In the genomic region with DNA sequence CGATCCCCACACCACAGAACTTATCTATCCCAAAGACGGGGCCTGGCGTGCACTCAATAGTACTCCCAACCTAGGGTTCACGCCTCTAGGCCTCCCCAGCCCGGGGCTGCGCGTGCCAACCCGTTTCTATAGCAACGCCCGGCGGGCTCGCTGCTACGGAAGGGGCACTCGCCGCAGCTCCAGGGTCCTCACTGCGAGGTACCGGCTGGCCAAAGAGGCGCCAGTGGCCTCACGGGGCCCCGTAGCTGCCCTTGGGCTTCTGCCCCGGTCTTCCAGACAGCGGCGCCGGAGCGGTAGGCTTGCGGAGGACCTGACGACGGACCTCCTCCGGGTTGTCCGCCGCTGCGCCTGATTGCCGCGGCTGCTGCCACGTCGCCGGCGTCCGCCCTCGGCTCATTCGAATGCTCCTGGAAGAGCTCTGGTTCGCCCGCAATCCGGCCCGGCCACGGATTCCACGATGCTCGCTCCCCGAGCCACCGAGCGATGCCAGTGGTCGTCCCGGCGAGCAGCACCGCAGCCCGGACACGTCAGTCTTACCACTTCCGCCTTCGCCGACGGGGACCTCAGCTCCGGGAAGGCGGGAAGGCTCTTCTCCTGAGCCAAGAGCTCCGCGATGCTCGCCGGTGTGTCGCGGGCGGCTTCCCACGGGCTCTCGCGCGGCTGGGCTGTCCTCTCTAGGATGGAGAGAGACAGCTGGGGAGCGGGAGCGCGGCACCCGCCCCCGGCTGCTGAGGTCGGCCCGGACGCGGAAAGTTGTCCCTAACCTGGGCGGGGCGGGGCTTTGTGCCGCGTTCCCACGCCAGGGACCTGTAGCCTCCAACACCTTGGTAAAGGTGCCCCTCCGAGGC, we compare ENCODE assay signal across 8 mouse cellular contexts. TPM values are rescaled to one million over a fixed set of nuclear protein-coding genes. Genes with fewer than 3 reads are reported as not detected.
DNase-seq lines count a peak whose midpoint lies in the region; ATAC-seq and TF ChIP-seq lines count a peak whose summit lies in the region.

A gene (minus strand): TSS at position 747 of the 848 bp plus-strand sequence.

- peak within 1 kb of the TSS; percentile 89 for H3K4me3 ChIP-seq in brown adipose tissue, adult 24 weeks (ENCODE audit: insufficient read depth, low read depth, low read length)
- peak within 1 kb of the TSS; percentile 61 to 70 for H3K4me3 ChIP-seq in heart, embryonic 14.5 days (ENCODE audit: control insufficient read depth in 1 of 2, insufficient read depth in 1 of 2, low read depth in 1 of 2, low read length in 2 of 2)
- peak within 1 kb of the TSS; percentile 90 to 92 for H3K4me3 ChIP-seq in liver, embryonic 14.5 days (ENCODE audit: insufficient read depth in 1 of 2, low read depth in 2 of 2, low read length in 2 of 2)
- H3K4me3 ChIP-seq in neural tube, embryonic 11.5 days (ENCODE audit: low read depth, low read length) = peak within 1 kb of the TSS; percentile 94
- peak within 1 kb of the TSS; percentile 88 for H3K4me3 ChIP-seq in stomach, postnatal 0 days (ENCODE audit: low read depth, low read length)

- peak; percentile 63 for TF ChIP-seq EP300 in liver, embryonic 14.5 days (IDR thresholded peaks at IDR 0.05; ENCODE audit: low read depth)
- peak; percentile 95 for TF ChIP-seq EP300 in stomach, postnatal 0 days (optimal IDR thresholded peaks at IDR 0.05)

- H3K4me2 ChIP-seq in heart, embryonic 14.5 days (ENCODE audit: low read length) = peak within 1 kb of the TSS; percentile 80
- peak within 1 kb of the TSS; percentile 74 for H3K4me2 ChIP-seq in liver, embryonic 14.5 days (ENCODE audit: low read depth)
- peak within 1 kb of the TSS; percentile 72 for H3K4me2 ChIP-seq in neural tube, embryonic 11.5 days (ENCODE audit: low read depth)
- peak within 1 kb of the TSS; percentile 78 for H3K4me2 ChIP-seq in stomach, postnatal 0 days (replicated peaks; ENCODE audit: low read depth)

- DNase-seq in CD4-positive, CD25-positive, alpha-beta regulatory T cell, adult 2 months (ENCODE audit: low read depth, low spot score) = peak; percentile 86
- peak; percentile 63 for DNase-seq in fibroblast of lung, adult 2 months (ENCODE audit: low read depth)
- peak; percentile 81 to 93 for DNase-seq in kidney, postnatal 25 days
- peak; percentile 62 to 73 (median 68) for DNase-seq in liver, embryonic 14.5 days (ENCODE audit: low read depth in 3 of 3, low spot score in 3 of 3)
- peak; percentile 87 for DNase-seq in neural tube, embryonic 11.5 days (ENCODE audit: low spot score)
- peak; percentile 89 for DNase-seq in stomach, postnatal 0 days (ENCODE audit: low spot score)

- H3K9me3 ChIP-seq in heart, embryonic 14.5 days (ENCODE audit: control insufficient read depth, low read length) = no peaks in the 10 kb centered on the region
- no peaks in the 10 kb centered on the region for H3K9me3 ChIP-seq in liver, embryonic 14.5 days (ENCODE audit: control insufficient read depth, low read length)
- no peaks in the 10 kb centered on the region for H3K9me3 ChIP-seq in neural tube, embryonic 11.5 days (ENCODE audit: control insufficient read depth, low read length)
- H3K9me3 ChIP-seq in stomach, postnatal 0 days (ENCODE audit: control insufficient read depth, low read length) = no peaks in the 10 kb centered on the region

- H3K4me1 ChIP-seq in brown adipose tissue, adult 24 weeks (ENCODE audit: control insufficient read depth, insufficient read depth, insufficient read length, low read length) = peaks cover 10% of the 10 kb centered on the region
- peaks cover 11 to 19% of the 10 kb centered on the region in 2 experiments for H3K4me1 ChIP-seq in heart, embryonic 14.5 days (ENCODE audit: control insufficient read depth in 2 of 2, insufficient read depth in 2 of 2, low read length in 2 of 2)
- peaks cover 17 to 22% of the 10 kb centered on the region in 2 experiments for H3K4me1 ChIP-seq in liver, embryonic 14.5 days (replicated peaks; ENCODE audit: control insufficient read depth in 2 of 2, insufficient read depth in 2 of 2, low read length in 1 of 2)
- H3K4me1 ChIP-seq in neural tube, embryonic 11.5 days (ENCODE audit: control insufficient read depth, insufficient read depth, low read length) = peaks cover 15% of the 10 kb centered on the region
- no peaks in the 10 kb centered on the region; the same call in none of the 2 replicates for H3K4me1 ChIP-seq in stomach, postnatal 0 days (replicated peaks; ENCODE audit: control insufficient read depth, insufficient read depth)

- 0 out of 2 replicates have a peak, but pooled peaks have one; percentile 11 for TF ChIP-seq CTCF in liver, embryonic 14.5 days (IDR thresholded peaks at IDR 0.05; ENCODE audit: low read depth)
- peak; percentile 25; the same call in 1 of the 2 replicates for TF ChIP-seq CTCF in stomach, postnatal 0 days (IDR thresholded peaks at IDR 0.05; ENCODE audit: low read depth)

- H3K36me3 ChIP-seq in heart, embryonic 14.5 days (ENCODE audit: control insufficient read depth, insufficient read depth, low read length) = peaks cover 56% of the 10 kb centered on the region
- H3K36me3 ChIP-seq in liver, embryonic 14.5 days (replicated peaks; ENCODE audit: control insufficient read depth, insufficient read depth, low read depth) = peaks cover 25% of the 10 kb centered on the region
- H3K36me3 ChIP-seq in neural tube, embryonic 11.5 days (ENCODE audit: control insufficient read depth, insufficient read depth, low read length) = 0 out of 2 replicates have a peak, but pooled peaks cover 3% of the 10 kb centered on the region
- peaks cover 10% of the 10 kb centered on the region for H3K36me3 ChIP-seq in stomach, postnatal 0 days (ENCODE audit: control insufficient read depth, insufficient read depth, low read length)

- peak within 1 kb of the TSS; percentile 81 for H3K9ac ChIP-seq in heart, embryonic 14.5 days (ENCODE audit: low read length)
- peak within 1 kb of the TSS; percentile 89 for H3K9ac ChIP-seq in liver, embryonic 14.5 days (replicated peaks)
- H3K9ac ChIP-seq in neural tube, embryonic 11.5 days (ENCODE audit: low read length) = peak within 1 kb of the TSS; percentile 95
- peak within 1 kb of the TSS; percentile 94 for H3K9ac ChIP-seq in stomach, postnatal 0 days (ENCODE audit: low read length)

- ATAC-seq in heart, embryonic 14.5 days (ENCODE audit: insufficient number of reproducible peaks, insufficient read depth, low FRiP score, low read depth) = peak; percentile 82
- ATAC-seq in liver, embryonic 14.5 days (ENCODE audit: insufficient read depth) = peak; percentile 87
- ATAC-seq in neural tube, embryonic 11.5 days (ENCODE audit: insufficient read depth, low FRiP score, low TSS enrichment) = peak; percentile 86
- peak; percentile 88 for ATAC-seq in stomach, postnatal 0 days (ENCODE audit: low FRiP score, low TSS enrichment)

- WGBS in heart, embryonic 14.5 days = under 1% methylated on average over 89 of the region's 89 CpGs
- under 1% methylated on average over 89 of the region's 89 CpGs for WGBS in liver, embryonic 14.5 days (ENCODE audit: insufficient replicate concordance)
- under 1% methylated on average over 88 of the region's 89 CpGs for WGBS in neural tube, embryonic 11.5 days
- WGBS in stomach, postnatal 0 days = under 1% methylated on average over 85 of the region's 89 CpGs

- peak within 1 kb of the TSS; percentile 99 for H3K27ac ChIP-seq in brown adipose tissue, adult 24 weeks (replicated peaks; ENCODE audit: low read depth, low read length)
- H3K27ac ChIP-seq in heart, embryonic 14.5 days (replicated peaks in 1 of 2; ENCODE audit: control insufficient read depth in 1 of 2, insufficient read depth in 1 of 2, low read depth in 2 of 2, low read length in 2 of 2) = peak within 1 kb of the TSS; percentile 78 to 94
- H3K27ac ChIP-seq in liver, embryonic 14.5 days = peak within 1 kb of the TSS; percentile 71
- H3K27ac ChIP-seq in neural tube, embryonic 11.5 days (ENCODE audit: low read depth, low read length) = peak within 1 kb of the TSS; percentile 92
- H3K27ac ChIP-seq in stomach, postnatal 0 days (replicated peaks) = peak within 1 kb of the TSS; percentile 96

- H3K27me3 ChIP-seq in heart, embryonic 14.5 days (ENCODE audit: control insufficient read depth, insufficient read depth, low read length) = no peaks in the 10 kb centered on the region
- H3K27me3 ChIP-seq in liver, embryonic 14.5 days (ENCODE audit: control insufficient read depth, insufficient read depth, low read length) = no peaks in the 10 kb centered on the region
- H3K27me3 ChIP-seq in neural tube, embryonic 11.5 days (ENCODE audit: control insufficient read depth, insufficient read depth, low read length) = no peaks in the 10 kb centered on the region
- no peaks in the 10 kb centered on the region for H3K27me3 ChIP-seq in stomach, postnatal 0 days (ENCODE audit: control insufficient read depth, insufficient read depth, low read length)

RNA-seq across cellular contexts. Expression of the gene that starts here (rescaled TPM):
- 21.6 and 26.6 TPM in 2 replicates for polyA plus RNA-seq in brown adipose tissue, adult 24 weeks (2012; ENCODE audit: insufficient read depth, insufficient read length, missing spikeins)
- 86.6 and 90.0 TPM in 2 replicates for polyA plus RNA-seq in heart, embryonic 14.5 days (2014; fragmentation: Nextera tagmentation; extraction: Ambion mirVana)
- 26.4 and 33.2 TPM in 2 replicates for polyA plus RNA-seq in liver, embryonic 14.5 days (2012; rRNA removed)
- 42.8 and 45.4 TPM in 2 replicates for polyA plus RNA-seq in liver, embryonic 14.5 days (2014; fragmentation: Nextera tagmentation; extraction: Ambion mirVana)
- polyA plus RNA-seq in neural tube, embryonic 11.5 days (2014; fragmentation: Nextera tagmentation; extraction: Ambion mirVana) = 64.2 and 65.8 TPM in 2 replicates
- polyA plus RNA-seq in stomach, postnatal 0 days (2015; fragmentation: Nextera tagmentation; extraction: Ambion mirVana) = 71.7 and 75.6 TPM in 2 replicates

Comparison
In these comparisons a context has a peak if more than half of its experiments do, and no peak if none do; other contexts are left out.
1. Peak in every context shown above with its lines: DNase-seq, ATAC-seq, H3K4me3 ChIP-seq and H3K27ac ChIP-seq.